Mouse (Mus musculus): ENCODE measurements around the gene Sf3b1.
"Not testable (repeated sequence)": the region's sequence is repeated elsewhere in the genome, so short reads cannot be mapped to it uniquely, and the experiment has no call there.

Sf3b1 gene

GRCm38 (mm10) chr1:55027966-55028365, 685 bp upstream of the Sf3b1 start:
- no peak for DNase-seq

GRCm38 (mm10) chr1:55026444-55027252, 633 bp downstream of the Sf3b1 start:
- DNase-seq = no peak

- DNase-seq = no peak
Observed at GRCm38 (mm10) chr1:55025656-55026430, 1.4 kb downstream of the Sf3b1 start.

- DNase-seq = no peak
Observed at GRCm38 (mm10) chr1:55021907-55022306, 5.4 kb downstream of the Sf3b1 start.

- no peak for DNase-seq
Observed at GRCm38 (mm10) chr1:55012513-55012912, 14.8 kb downstream of the Sf3b1 start.

- not testable (repeated sequence) for DNase-seq
Observed at GRCm38 (mm10) chr1:55008313-55008712, 19.0 kb downstream of the Sf3b1 start.

- no peak for DNase-seq
Observed at GRCm38 (mm10) chr1:54993581-54993980, 33.7 kb downstream of the Sf3b1 start.

GRCm38 (mm10) chr1:54986248-54986647, 41.0 kb downstream of the Sf3b1 start:
- DNase-seq = no peak

- DNase-seq = no peak
Observed at GRCm38 (mm10) chr1:54985831-54986230, 41.5 kb downstream of the Sf3b1 start.

- DNase-seq = no peak
Observed at GRCm38 (mm10) chr1:54984154-54984553, 43.1 kb downstream of the Sf3b1 start.

- DNase-seq = peak; percentile 7
Observed at GRCm38 (mm10) chr1:54983339-54983738, 43.9 kb downstream of the Sf3b1 start.

- no peak for DNase-seq
Observed at GRCm38 (mm10) chr1:54982636-54983035, 44.6 kb downstream of the Sf3b1 start.

GRCm38 (mm10) chr1:54979226-54979984, 47.9 kb downstream of the Sf3b1 start:
- peak; percentile 24 for DNase-seq

- DNase-seq = no peak
Observed at GRCm38 (mm10) chr1:54971687-54972404, 55.4 kb downstream of the Sf3b1 start.

GRCm38 (mm10) chr1:54966858-54967257, 60.4 kb downstream of the Sf3b1 start:
- DNase-seq = no peak

GRCm38 (mm10) chr1:54965159-54965995, 61.9 kb downstream of the Sf3b1 start:
- no peak for DNase-seq

- no peak for DNase-seq
Observed at GRCm38 (mm10) chr1:54961724-54962123, 65.6 kb downstream of the Sf3b1 start.

- no peak for DNase-seq
Observed at GRCm38 (mm10) chr1:54960613-54961165, 66.6 kb downstream of the Sf3b1 start.

GRCm38 (mm10) chr1:54958525-54958924, 68.8 kb downstream of the Sf3b1 start:
- no peak for DNase-seq

GRCm38 (mm10) chr1:54956995-54957394, 70.3 kb downstream of the Sf3b1 start:
- not testable (repeated sequence) for DNase-seq

- DNase-seq = no peak
Observed at GRCm38 (mm10) chr1:54954856-54955255, 72.4 kb downstream of the Sf3b1 start.

Measured in kidney, adult 11 months (tissue).